Mouse (Mus musculus) midbrain, embryonic 13.5 days (tissue): ENCODE measurements around the gene Olfr155. TPM values are rescaled to one million over a fixed set of nuclear protein-coding genes. Genes with fewer than 3 reads are reported as not detected.

Experiments used
- ATAC-seq: fragments of 200-750 bp; cut with Nextera tagmentation; 2 replicates; pipeline ENCODE4 v1.8.0; 2017; ENCODE audit warnings: mild to moderate bottlenecking, moderate TSS enrichment, moderate library complexity
- H3K27ac ChIP-seq: fragments of 300-500 bp; sonication (generic); 2 replicates; pipeline ENCODE4 v1.5.1; 2015; ENCODE audit warnings: inconsistent platforms, mild to moderate bottlenecking, moderate library complexity
- H3K27me3 ChIP-seq: fragments of 300-500 bp; sonication (generic); 2 replicates; pipeline ENCODE4 v1.6.1; 2015; ENCODE audit warnings: mild to moderate bottlenecking, inconsistent platforms
- H3K36me3 ChIP-seq: fragments of 300-500 bp; sonication (generic); 2 replicates; pipeline ENCODE4 v1.6.1; 2015; ENCODE audit warnings: mild to moderate bottlenecking, inconsistent platforms
- H3K4me1 ChIP-seq: fragments of 300-500 bp; sonication (generic); replicated peaks from 2 replicates; pipeline ENCODE4 v1.6.1; 2015; ENCODE audit warnings: inconsistent platforms
- H3K4me2 ChIP-seq: fragments of 300-500 bp; sonication (generic); replicated peaks from 2 replicates; pipeline ENCODE4 v1.6.1; 2015; ENCODE audit warnings: moderate library complexity, mild to moderate bottlenecking, inconsistent platforms
- H3K4me3 ChIP-seq: fragments of 300-500 bp; sonication (generic); replicated peaks from 2 replicates; pipeline ENCODE4 v1.5.1; 2015; ENCODE audit warnings: mild to moderate bottlenecking, inconsistent platforms
- H3K9ac ChIP-seq: fragments of 300-500 bp; sonication (generic); replicated peaks from 2 replicates; pipeline ENCODE4 v1.6.1; 2015; ENCODE audit warnings: mild to moderate bottlenecking, inconsistent platforms
- H3K9me3 ChIP-seq: fragments of 300-500 bp; sonication (generic); 2 replicates; pipeline ENCODE4 v1.6.1; 2016; ENCODE audit warnings: mild to moderate bottlenecking, inconsistent platforms
- WGBS: fragments of 180-500 bp; shearing (Covaris S2); methylation state at CpG from one replicate; pipeline ENCODE4 v1.1.7; 2015; 5-methylcytosine and 5-hydroxymethylcytosine counted together
- polyA plus RNA-seq: library from polyadenylated mRNA; unstranded; fragments of >200 nt; fragmentation: Nextera tagmentation; extraction: Ambion mirVana; gene quantifications from 2 replicates; pipeline ENCODE4 v1.2.1, GENCODE M21; 2015

Gene Olfr155
- polyA plus RNA-seq, 1 experiment from 2014 or later = not detected

- Histone ChIP-seq H3K9ac (no peak overlapping the region), H3K27ac (no peak overlapping the region), H3K9me3 (no peaks in the 10 kb centered on the region), H3K36me3 (no peaks in the 10 kb centered on the region), H3K27me3 (0 out of 2 replicates have a peak, but pooled peaks cover 3% of the 10 kb centered on the region), H3K4me2 (no peak overlapping the region), H3K4me1 (no peaks in the 10 kb centered on the region), H3K4me3 (no peak overlapping the region)
- WGBS = 71% methylated on average over 4 of the region's 4 CpGs
- no peak for ATAC-seq
These were observed 11.9 kb downstream of the Olfr155 start for GRCm38 (mm10) chr4:43863298-43863697.

DNA sequence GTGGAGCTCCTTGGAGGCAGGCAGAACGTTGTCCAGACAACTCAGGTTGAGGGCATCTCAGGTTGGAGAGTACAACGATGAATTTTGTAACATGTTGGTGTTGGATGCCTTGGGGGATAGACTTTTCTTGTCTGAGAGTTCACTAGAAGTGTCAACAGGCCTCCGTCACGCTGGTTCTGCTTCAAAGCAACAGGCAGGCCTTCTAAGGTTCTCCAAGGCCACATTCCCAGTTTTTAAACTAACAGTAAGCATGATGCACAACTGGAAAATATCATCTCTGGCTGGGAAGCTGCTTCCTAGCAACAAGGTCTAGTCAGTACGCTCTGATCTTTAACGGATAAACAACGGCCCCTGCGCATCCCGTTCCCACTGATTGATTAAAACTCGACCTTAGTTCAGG is 18.5 kb downstream of the Olfr155 start:
- H3K4me2 ChIP-seq = no peak overlapping the region
- no peaks in the 10 kb centered on the region for H3K36me3 ChIP-seq
- no peak for ATAC-seq
- peaks cover 8% of the 10 kb centered on the region; the same call in 1 of the 2 replicates for H3K9me3 ChIP-seq
- peaks cover 4% of the 10 kb centered on the region for H3K4me1 ChIP-seq
- H3K27me3 ChIP-seq = no peaks in the 10 kb centered on the region
- H3K4me3 ChIP-seq = no peak overlapping the region
- H3K27ac ChIP-seq = no peak overlapping the region
- WGBS = 90% methylated on average over 10 of the region's 10 CpGs
- H3K9ac ChIP-seq = no peak overlapping the region

- Histone ChIP-seq H3K4me1 (peaks cover 37% of the 10 kb centered on the region), H3K27me3 (no peaks in the 10 kb centered on the region), H3K9ac (no peak overlapping the region; the same call in 1 of the 2 replicates), H3K27ac (no peak overlapping the region), H3K4me2 (peak overlapping the region; percentile 89), H3K9me3 (no peaks in the 10 kb centered on the region), H3K36me3 (no peaks in the 10 kb centered on the region), H3K4me3 (peak overlapping the region; percentile 82)
- 49% methylated on average over 7 of the region's 7 CpGs for WGBS
- no peak for ATAC-seq
These were observed 23.1 kb downstream of the Olfr155 start for GRCm38 (mm10) chr4:43874501-43874900.

DNA sequence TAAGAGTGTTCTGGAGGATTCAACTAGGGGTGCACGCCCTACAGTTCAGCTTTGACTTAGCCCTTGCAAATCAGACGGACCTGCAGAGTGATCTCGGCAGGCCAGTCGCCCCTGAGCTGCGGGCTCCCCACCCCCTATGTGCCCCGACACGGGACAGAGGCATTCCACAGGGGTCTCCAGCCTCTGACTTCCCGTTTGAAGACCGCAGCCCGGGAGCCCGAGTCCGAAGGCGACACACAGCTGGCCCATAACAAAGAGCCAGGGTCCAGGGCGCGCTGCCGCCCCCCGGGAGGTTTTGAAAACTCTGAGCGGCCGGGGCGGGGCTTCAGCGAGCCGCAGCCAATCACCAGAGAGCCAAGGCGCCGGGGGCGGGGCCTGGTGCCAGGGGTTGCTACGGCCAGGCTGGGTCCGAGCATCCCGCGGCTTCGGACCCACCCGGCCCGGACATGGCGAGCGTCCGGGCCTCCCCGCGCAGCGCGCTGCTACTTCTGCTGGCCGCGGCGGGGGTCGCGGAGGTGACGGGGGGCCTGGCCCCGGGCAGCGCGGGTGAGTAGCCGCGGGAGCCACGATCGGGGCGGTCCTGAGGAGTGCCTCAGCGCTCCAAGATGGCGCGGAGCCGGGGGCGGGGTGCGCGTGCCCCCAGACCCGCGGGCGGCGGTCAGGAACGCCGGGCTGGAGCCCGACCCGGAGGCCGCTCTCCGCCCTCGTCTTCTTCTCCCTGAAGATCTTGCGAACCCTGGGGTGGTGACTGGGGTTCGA is 24.0 kb downstream of the Olfr155 start, which contains the start of gene Reck:
Gene Reck, plus strand, starts transcription at position 371 of the 759 bp plus-strand sequence.
- Histone ChIP-seq H3K27me3 (no peaks in the 10 kb centered on the region), H3K27ac (peak within 1 kb of the TSS; percentile 82), H3K36me3 (no peaks in the 10 kb centered on the region), H3K4me2 (peak within 1 kb of the TSS; percentile 89), H3K9ac (peak within 1 kb of the TSS; percentile 84), H3K4me1 (peaks cover 37% of the 10 kb centered on the region), H3K9me3 (no peaks in the 10 kb centered on the region), H3K4me3 (peak within 1 kb of the TSS; percentile 82)
- WGBS = 1% methylated on average over 57 of the region's 73 CpGs
- peak; percentile 94 for ATAC-seq

DNA sequence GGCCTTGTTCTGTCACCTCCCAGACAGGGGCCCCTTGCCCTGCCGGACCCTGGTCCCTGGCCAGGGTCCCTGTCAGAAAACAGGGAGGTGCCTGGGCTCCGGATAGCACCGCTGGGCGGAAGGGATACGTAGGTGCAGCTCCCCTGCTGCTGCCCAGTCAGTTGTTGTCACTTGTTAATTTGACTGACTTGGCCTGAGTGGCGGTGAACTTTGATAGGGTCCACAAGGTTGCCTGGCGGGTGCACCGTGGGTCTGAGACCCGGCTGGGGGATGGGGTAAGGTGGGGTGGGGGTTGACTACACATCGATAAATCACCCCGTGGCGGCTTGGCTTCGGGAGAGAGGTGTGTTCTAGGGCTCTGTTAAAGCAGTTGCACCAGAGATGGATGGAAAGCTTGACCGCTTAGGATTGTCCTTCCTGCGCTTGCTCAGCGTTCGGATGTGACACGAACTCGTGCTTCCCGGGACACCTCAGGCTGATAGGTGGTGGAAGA is 24.6 kb downstream of the Olfr155 start:
- peak overlapping the region; percentile 82 for H3K27ac ChIP-seq
- peak; percentile 69 for ATAC-seq
- WGBS = under 1% methylated on average over 20 of the region's 20 CpGs

DNA sequence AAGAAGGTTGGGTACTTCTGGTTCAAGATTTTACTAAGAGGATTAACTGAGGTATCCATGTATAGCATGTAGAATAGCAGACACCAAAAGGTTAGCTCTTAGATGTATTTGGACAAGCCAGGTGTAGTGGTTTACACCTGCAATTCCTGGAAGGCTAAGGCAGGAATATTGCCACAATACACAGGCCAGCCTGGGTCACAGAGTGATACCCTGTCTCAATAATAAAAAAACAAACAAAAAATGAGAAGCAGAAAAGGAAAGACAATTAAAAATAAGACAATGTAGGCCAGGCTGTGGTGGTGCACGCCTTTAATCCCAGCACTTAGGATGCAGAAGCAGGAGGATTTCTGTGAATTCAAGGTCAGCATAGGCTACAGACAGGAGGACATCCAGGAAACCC is 25.9 kb downstream of the Olfr155 start:
- WGBS = 95% methylated on average over 1 of the region's 1 CpGs
- H3K4me2 ChIP-seq = peak overlapping the region; percentile 6; the same call in 1 of the 2 replicates
- H3K9me3 ChIP-seq = no peaks in the 10 kb centered on the region
- no peaks in the 10 kb centered on the region for H3K27me3 ChIP-seq
- H3K9ac ChIP-seq = no peak overlapping the region
- no peak overlapping the region for H3K27ac ChIP-seq
- H3K4me3 ChIP-seq = no peak overlapping the region
- peaks cover 37% of the 10 kb centered on the region for H3K4me1 ChIP-seq
- ATAC-seq = no peak
- H3K36me3 ChIP-seq = no peaks in the 10 kb centered on the region

More for the DNA sequence above, 24.6 kb downstream of the Olfr155 start:
- peak overlapping the region; percentile 82 for H3K4me3 ChIP-seq
- H3K9me3 ChIP-seq = no peaks in the 10 kb centered on the region
- peak overlapping the region; percentile 89 for H3K4me2 ChIP-seq
- no peaks in the 10 kb centered on the region for H3K36me3 ChIP-seq
- H3K4me1 ChIP-seq = peaks cover 37% of the 10 kb centered on the region
- peak overlapping the region; percentile 84 for H3K9ac ChIP-seq
- no peaks in the 10 kb centered on the region for H3K27me3 ChIP-seq

DNA sequence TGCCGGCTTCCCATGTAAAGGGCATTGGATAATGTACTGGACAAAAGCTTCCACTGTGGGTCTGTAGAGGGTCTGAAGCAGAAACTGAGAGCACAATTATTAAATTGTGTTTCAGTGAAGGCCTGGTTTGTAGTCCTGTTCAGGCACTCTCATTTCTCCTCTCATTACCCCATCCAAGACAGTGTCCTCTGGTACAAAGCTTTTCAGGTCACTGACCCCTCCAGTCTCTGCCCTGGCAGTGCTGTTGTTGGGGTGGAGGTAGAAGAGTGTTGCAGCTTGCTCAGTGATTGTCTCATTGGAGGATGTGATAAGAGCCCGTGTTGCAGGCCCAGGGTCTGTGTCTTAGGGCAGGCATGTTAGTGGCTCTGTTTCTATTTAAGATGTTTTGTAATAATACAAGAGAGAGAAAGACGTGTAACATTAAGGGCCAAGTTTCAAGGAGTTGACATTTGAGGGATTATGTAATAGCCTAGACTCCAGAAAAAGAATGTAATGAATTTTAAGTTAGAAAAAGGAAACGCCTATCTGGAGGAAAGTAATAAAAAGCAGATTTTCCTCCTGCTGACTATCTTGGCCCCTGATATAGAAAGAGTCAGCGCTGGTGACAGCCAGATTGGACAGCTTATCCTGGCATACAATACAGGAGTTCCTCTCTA is 26.9 kb downstream of the Olfr155 start:
- 24% methylated on average over 5 of the region's 5 CpGs for WGBS
- peak overlapping the region; percentile 19; the same call in 1 of the 2 replicates for H3K4me2 ChIP-seq

DNA sequence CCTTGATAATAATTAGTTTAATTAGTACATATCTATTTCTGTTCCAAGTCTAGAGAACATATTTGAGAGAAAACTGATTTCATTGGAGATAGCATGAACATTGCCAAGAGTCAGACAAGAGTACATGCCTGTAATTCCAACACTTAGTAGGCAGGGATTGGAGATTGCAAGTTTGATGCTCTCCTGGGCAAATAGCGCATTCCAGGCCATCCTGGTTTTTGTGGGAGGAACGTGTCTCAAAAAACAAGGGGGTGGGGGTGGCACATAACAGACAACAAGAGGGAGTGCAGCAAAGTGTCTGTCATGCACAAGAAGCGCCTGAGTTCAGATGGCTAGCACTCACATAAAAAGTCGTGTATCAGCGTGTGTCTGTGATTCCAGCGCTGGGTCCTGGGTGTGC is 28.2 kb downstream of the Olfr155 start:
- no peak for ATAC-seq
- H3K27ac ChIP-seq = no peak overlapping the region
- H3K27me3 ChIP-seq = no peaks in the 10 kb centered on the region
- H3K9me3 ChIP-seq = no peaks in the 10 kb centered on the region
- no peak overlapping the region for H3K9ac ChIP-seq
- no peaks in the 10 kb centered on the region for H3K36me3 ChIP-seq
- H3K4me1 ChIP-seq = peaks cover 45% of the 10 kb centered on the region
- 82% methylated on average over 6 of the region's 6 CpGs for WGBS
- H3K4me2 ChIP-seq = no peak overlapping the region
- H3K4me3 ChIP-seq = no peak overlapping the region

More for the DNA sequence above, 26.9 kb downstream of the Olfr155 start:
- no peak overlapping the region for H3K4me3 ChIP-seq
- H3K27me3 ChIP-seq = no peaks in the 10 kb centered on the region
- peaks cover 37% of the 10 kb centered on the region for H3K4me1 ChIP-seq
- H3K9me3 ChIP-seq = no peaks in the 10 kb centered on the region
- no peak overlapping the region for H3K27ac ChIP-seq
- H3K9ac ChIP-seq = no peak overlapping the region; the same call in 1 of the 2 replicates
- no peak for ATAC-seq
- no peaks in the 10 kb centered on the region for H3K36me3 ChIP-seq

DNA sequence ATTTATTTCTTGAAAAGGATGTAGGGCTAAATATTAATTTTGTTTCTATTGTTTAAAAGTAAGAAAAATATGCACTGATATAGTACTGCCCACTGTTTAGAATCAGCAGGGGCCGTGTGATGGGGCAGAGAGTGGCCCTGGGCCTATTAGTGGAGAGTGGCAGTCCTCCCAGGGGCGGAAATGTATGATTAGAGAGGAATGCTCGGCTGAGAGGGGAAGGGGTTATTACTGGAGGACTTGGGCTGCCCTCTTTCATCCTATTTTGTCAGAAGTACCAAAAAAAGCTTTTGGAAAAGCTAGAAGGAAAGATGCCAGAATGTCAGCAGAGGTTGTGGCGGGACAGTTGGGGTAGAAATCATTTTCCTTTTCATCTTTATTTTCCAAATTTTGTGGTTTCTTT is 32.8 kb downstream of the Olfr155 start:
- Histone ChIP-seq H3K36me3 (no peaks in the 10 kb centered on the region), H3K9me3 (no peaks in the 10 kb centered on the region), H3K27me3 (no peaks in the 10 kb centered on the region), H3K4me3 (no peak overlapping the region), H3K4me1 (peaks cover 26% of the 10 kb centered on the region), H3K4me2 (no peak overlapping the region), H3K27ac (no peak overlapping the region), H3K9ac (no peak overlapping the region)
- ATAC-seq = no peak
- 32% methylated on average over 4 of the region's 4 CpGs for WGBS

GRCm38 (mm10) chr4:43891247-43891646 is 39.9 kb downstream of the Olfr155 start:
- Histone ChIP-seq H3K27ac (no peak overlapping the region), H3K9me3 (no peaks in the 10 kb centered on the region), H3K36me3 (peaks cover 3% of the 10 kb centered on the region; the same call in 1 of the 2 replicates), H3K4me1 (peaks cover 2% of the 10 kb centered on the region; the same call in 1 of the 2 replicates), H3K27me3 (no peaks in the 10 kb centered on the region), H3K4me2 (no peak overlapping the region), H3K4me3 (no peak overlapping the region), H3K9ac (no peak overlapping the region)
- WGBS = 89% methylated on average over 3 of the region's 3 CpGs
- ATAC-seq = no peak

GRCm38 (mm10) chr4:43897209-43897608 is 45.8 kb downstream of the Olfr155 start:
- Histone ChIP-seq H3K36me3 (peaks cover 25% of the 10 kb centered on the region), H3K9me3 (no peaks in the 10 kb centered on the region), H3K4me1 (no peaks in the 10 kb centered on the region), H3K4me2 (no peak overlapping the region), H3K4me3 (no peak overlapping the region), H3K27me3 (no peaks in the 10 kb centered on the region), H3K27ac (no peak overlapping the region), H3K9ac (no peak overlapping the region)
- no peak for ATAC-seq

DNA sequence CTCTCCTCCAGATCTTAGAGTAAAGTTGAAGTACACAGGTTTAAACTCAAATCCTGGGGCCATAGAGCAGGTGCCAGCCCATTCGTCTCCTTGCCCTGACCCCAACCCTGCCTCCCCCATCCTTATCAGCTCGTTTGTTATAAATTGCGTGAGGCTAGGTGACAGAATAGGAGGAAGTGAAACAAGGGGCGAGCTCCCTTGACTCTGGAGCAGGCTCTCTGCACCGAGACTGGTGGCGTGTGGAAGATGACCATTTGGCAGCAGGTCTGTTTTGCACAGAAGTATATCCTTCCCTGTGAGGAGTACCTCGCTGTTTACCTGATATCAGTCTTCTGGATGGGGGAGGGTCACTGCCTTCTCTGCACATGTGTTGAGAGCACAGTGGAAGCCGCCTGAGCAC is 47.8 kb downstream of the Olfr155 start:
- H3K27me3 ChIP-seq = no peaks in the 10 kb centered on the region
- ATAC-seq = no peak
- H3K27ac ChIP-seq = no peak overlapping the region
- H3K36me3 ChIP-seq = peaks cover 33% of the 10 kb centered on the region
- no peak overlapping the region for H3K4me2 ChIP-seq
- no peak overlapping the region for H3K9ac ChIP-seq
- 79% methylated on average over 8 of the region's 8 CpGs for WGBS
- H3K9me3 ChIP-seq = no peaks in the 10 kb centered on the region
- H3K4me3 ChIP-seq = no peak overlapping the region
- no peaks in the 10 kb centered on the region for H3K4me1 ChIP-seq
